Mouse (Mus musculus): ENCODE measurements at regions not wholly inside any gene's neighbourhood (a gene's known extent, or its start where the extent isn't known, plus 50 kb on each side); places are given as distances from the start of the nearest gene placed in this dataset.

GRCm38 (mm10) chr13:103512476-103512875, 178.2 kb upstream of the Mast4 start:
- H3K4me1 ChIP-seq (replicated peaks), result no peaks in the 10 kb centered on the region
- no peak overlapping the region for H3K4me3 ChIP-seq
- WGBS, result 90% methylated on average over 7 of the region's 7 CpGs
- no peak for ATAC-seq (ENCODE audit: low FRiP score, low read depth)
- H3K9me3 ChIP-seq, result 0 out of 2 replicates have a peak, but pooled peaks cover 6% of the 10 kb centered on the region
- H3K36me3 ChIP-seq, result no peaks in the 10 kb centered on the region
- no peak overlapping the region for H3K4me2 ChIP-seq
- H3K9ac ChIP-seq, result no peak overlapping the region
- no peak overlapping the region for H3K27ac ChIP-seq (replicated peaks)
- H3K27me3 ChIP-seq, result no peaks in the 10 kb centered on the region

- WGBS, result 77% methylated on average over 7 of the region's 7 CpGs
- H3K9ac ChIP-seq, result no peak overlapping the region
Measured at GRCm38 (mm10) chr13:103504987-103505386, 170.7 kb upstream of the Mast4 start.

GRCm38 (mm10) chr13:103499376-103499775, 165.1 kb upstream of the Mast4 start:
- no peaks in the 10 kb centered on the region for H3K27me3 ChIP-seq
- no peaks in the 10 kb centered on the region for H3K36me3 ChIP-seq
- no peak overlapping the region for H3K27ac ChIP-seq (replicated peaks)
- ATAC-seq (ENCODE audit: low FRiP score, low read depth), result no peak
- 79% methylated on average over 8 of the region's 8 CpGs for WGBS
- no peak overlapping the region for H3K9ac ChIP-seq
- H3K4me3 ChIP-seq, result no peak overlapping the region
- no peaks in the 10 kb centered on the region for H3K4me1 ChIP-seq (replicated peaks)
- H3K4me2 ChIP-seq, result no peak overlapping the region
- no peaks in the 10 kb centered on the region for H3K9me3 ChIP-seq

More at GRCm38 (mm10) chr13:103504987-103505386, 170.7 kb upstream of the Mast4 start:
- Histone ChIP-seq H3K4me3 (no peak overlapping the region), H3K27me3 (no peaks in the 10 kb centered on the region), H3K9me3 (0 out of 2 replicates have a peak, but pooled peaks cover 2% of the 10 kb centered on the region), H3K4me2 (no peak overlapping the region), H3K36me3 (no peaks in the 10 kb centered on the region), H3K4me1 (replicated peaks) (no peaks in the 10 kb centered on the region), H3K27ac (replicated peaks) (no peak overlapping the region)
- no peak for ATAC-seq (ENCODE audit: low FRiP score, low read depth)

- H3K27ac ChIP-seq (replicated peaks), result no peak overlapping the region
- H3K9ac ChIP-seq, result no peak overlapping the region
- no peaks in the 10 kb centered on the region for H3K27me3 ChIP-seq
- H3K4me2 ChIP-seq, result no peak overlapping the region
- ATAC-seq (ENCODE audit: low FRiP score, low read depth), result no peak
- H3K4me1 ChIP-seq (replicated peaks), result 0 out of 2 replicates have a peak, but pooled peaks cover 3% of the 10 kb centered on the region
- no peak overlapping the region for H3K4me3 ChIP-seq
- H3K9me3 ChIP-seq, result no peaks in the 10 kb centered on the region
- WGBS, result 84% methylated on average over 9 of the region's 9 CpGs
- no peaks in the 10 kb centered on the region for H3K36me3 ChIP-seq
Measured at GRCm38 (mm10) chr13:103494371-103494770, 160.1 kb upstream of the Mast4 start.

GRCm38 (mm10) chr13:103493567-103493966, 159.3 kb upstream of the Mast4 start:
- no peak overlapping the region for H3K27ac ChIP-seq (replicated peaks)
- H3K36me3 ChIP-seq, result no peaks in the 10 kb centered on the region
- H3K27me3 ChIP-seq, result no peaks in the 10 kb centered on the region
- 0 out of 2 replicates have a peak, but pooled peaks cover 3% of the 10 kb centered on the region for H3K4me1 ChIP-seq (replicated peaks)
- no peak overlapping the region for H3K9ac ChIP-seq
- no peak overlapping the region for H3K4me2 ChIP-seq
- no peak overlapping the region for H3K4me3 ChIP-seq
- no peaks in the 10 kb centered on the region for H3K9me3 ChIP-seq
- 86% methylated on average over 7 of the region's 7 CpGs for WGBS
- ATAC-seq (ENCODE audit: low FRiP score, low read depth), result no peak

- H3K4me3 ChIP-seq, result no peak overlapping the region
- H3K4me1 ChIP-seq (replicated peaks), result 0 out of 2 replicates have a peak, but pooled peaks cover 3% of the 10 kb centered on the region
- H3K9ac ChIP-seq, result no peak overlapping the region
- no peak for ATAC-seq (ENCODE audit: low FRiP score, low read depth)
- H3K27me3 ChIP-seq, result no peaks in the 10 kb centered on the region
- H3K36me3 ChIP-seq, result no peaks in the 10 kb centered on the region
- H3K4me2 ChIP-seq, result no peak overlapping the region
- no peaks in the 10 kb centered on the region for H3K9me3 ChIP-seq
- WGBS, result 47% methylated on average over 6 of the region's 6 CpGs
- no peak overlapping the region for H3K27ac ChIP-seq (replicated peaks)
Measured at GRCm38 (mm10) chr13:103490049-103490448, 155.8 kb upstream of the Mast4 start.

- no peak for ATAC-seq (ENCODE audit: low FRiP score, low read depth)
- no peaks in the 10 kb centered on the region for H3K36me3 ChIP-seq
- WGBS, result 55% methylated on average over 5 of the region's 5 CpGs
Measured at GRCm38 (mm10) chr13:103484092-103484491, 149.8 kb upstream of the Mast4 start.

GRCm38 (mm10) chr13:103483392-103483791, 149.1 kb upstream of the Mast4 start:
- Histone ChIP-seq H3K4me1 (replicated peaks) (no peaks in the 10 kb centered on the region), H3K4me2 (no peak overlapping the region), H3K36me3 (no peaks in the 10 kb centered on the region), H3K27ac (replicated peaks) (no peak overlapping the region), H3K9me3 (no peaks in the 10 kb centered on the region), H3K27me3 (no peaks in the 10 kb centered on the region), H3K9ac (no peak overlapping the region), H3K4me3 (no peak overlapping the region)
- WGBS, result 76% methylated on average over 7 of the region's 7 CpGs
- ATAC-seq (ENCODE audit: low FRiP score, low read depth), result no peak

More at GRCm38 (mm10) chr13:103484092-103484491, 149.8 kb upstream of the Mast4 start:
- no peak overlapping the region for H3K27ac ChIP-seq (replicated peaks)
- no peak overlapping the region for H3K9ac ChIP-seq
- H3K4me2 ChIP-seq, result no peak overlapping the region
- no peaks in the 10 kb centered on the region for H3K27me3 ChIP-seq
- H3K4me1 ChIP-seq (replicated peaks), result no peaks in the 10 kb centered on the region
- no peaks in the 10 kb centered on the region for H3K9me3 ChIP-seq
- H3K4me3 ChIP-seq, result no peak overlapping the region

- no peak for ATAC-seq (ENCODE audit: low FRiP score, low read depth)
- 90% methylated on average over 6 of the region's 6 CpGs for WGBS
- H3K4me3 ChIP-seq, result no peak overlapping the region
- no peak overlapping the region for H3K4me2 ChIP-seq
- H3K9me3 ChIP-seq, result no peaks in the 10 kb centered on the region
- no peak overlapping the region for H3K27ac ChIP-seq (replicated peaks)
- no peak overlapping the region for H3K9ac ChIP-seq
- no peaks in the 10 kb centered on the region for H3K4me1 ChIP-seq (replicated peaks)
- no peaks in the 10 kb centered on the region for H3K27me3 ChIP-seq
- H3K36me3 ChIP-seq, result no peaks in the 10 kb centered on the region
Measured at GRCm38 (mm10) chr13:103476328-103476727, 142.0 kb upstream of the Mast4 start.

GRCm38 (mm10) chr13:103472216-103472615, 137.9 kb upstream of the Mast4 start:
- H3K9ac ChIP-seq, result no peak overlapping the region
- no peak overlapping the region for H3K27ac ChIP-seq (replicated peaks)
- H3K9me3 ChIP-seq, result no peaks in the 10 kb centered on the region
- no peak overlapping the region for H3K4me3 ChIP-seq
- no peak for ATAC-seq (ENCODE audit: low FRiP score, low read depth)
- H3K4me1 ChIP-seq (replicated peaks), result no peaks in the 10 kb centered on the region
- H3K36me3 ChIP-seq, result no peaks in the 10 kb centered on the region
- 67% methylated on average over 6 of the region's 6 CpGs for WGBS
- H3K4me2 ChIP-seq, result no peak overlapping the region
- H3K27me3 ChIP-seq, result no peaks in the 10 kb centered on the region

- Histone ChIP-seq H3K9ac (no peak overlapping the region), H3K4me2 (no peak overlapping the region), H3K27ac (replicated peaks) (0 out of 2 replicates have a peak overlapping the region, but pooled peaks have one; percentile 2), H3K4me3 (no peak overlapping the region), H3K36me3 (no peaks in the 10 kb centered on the region), H3K9me3 (no peaks in the 10 kb centered on the region), H3K4me1 (replicated peaks) (no peaks in the 10 kb centered on the region), H3K27me3 (no peaks in the 10 kb centered on the region)
- WGBS, result 65% methylated on average over 6 of the region's 6 CpGs
- no peak for ATAC-seq (ENCODE audit: low FRiP score, low read depth)
Measured at GRCm38 (mm10) chr13:103470141-103470540, 135.8 kb upstream of the Mast4 start.

GRCm38 (mm10) chr13:103460499-103460898, 126.2 kb upstream of the Mast4 start:
- H3K9ac ChIP-seq, result no peak overlapping the region
- no peaks in the 10 kb centered on the region for H3K4me1 ChIP-seq (replicated peaks)
- WGBS, result 83% methylated on average over 4 of the region's 4 CpGs
- no peak overlapping the region for H3K4me2 ChIP-seq
- no peak overlapping the region for H3K4me3 ChIP-seq
- ATAC-seq (ENCODE audit: low FRiP score, low read depth), result no peak
- no peaks in the 10 kb centered on the region for H3K9me3 ChIP-seq
- no peaks in the 10 kb centered on the region for H3K36me3 ChIP-seq
- H3K27ac ChIP-seq (replicated peaks), result no peak overlapping the region
- H3K27me3 ChIP-seq, result no peaks in the 10 kb centered on the region

GRCm38 (mm10) chr13:103459486-103460147, 125.3 kb upstream of the Mast4 start:
- ATAC-seq (ENCODE audit: low FRiP score, low read depth), result no peak
- Histone ChIP-seq H3K36me3 (no peaks in the 10 kb centered on the region), H3K4me1 (replicated peaks) (no peaks in the 10 kb centered on the region), H3K4me2 (no peak overlapping the region), H3K27ac (replicated peaks) (no peak overlapping the region), H3K9ac (no peak overlapping the region), H3K9me3 (no peaks in the 10 kb centered on the region), H3K27me3 (no peaks in the 10 kb centered on the region), H3K4me3 (no peak overlapping the region)
- WGBS, result 88% methylated on average over 13 of the region's 13 CpGs
